Mouse (Mus musculus): ENCODE results near the gene Abca13. TPM values are rescaled to one million over a fixed set of nuclear protein-coding genes. Genes with fewer than 3 reads are reported as not detected.
A peak's percentile ranks its signal among the peaks of the same experiment; 100 is the strongest.
"Not testable (repeated sequence)": the region's sequence is repeated elsewhere in the genome, so short reads cannot be mapped to it uniquely, and the experiment has no call there.

Abca13 gene
- total and polyA plus RNA-seq, 3 experiments, result under 0.01 to 0.03 (median 0.03) TPM

DNA sequence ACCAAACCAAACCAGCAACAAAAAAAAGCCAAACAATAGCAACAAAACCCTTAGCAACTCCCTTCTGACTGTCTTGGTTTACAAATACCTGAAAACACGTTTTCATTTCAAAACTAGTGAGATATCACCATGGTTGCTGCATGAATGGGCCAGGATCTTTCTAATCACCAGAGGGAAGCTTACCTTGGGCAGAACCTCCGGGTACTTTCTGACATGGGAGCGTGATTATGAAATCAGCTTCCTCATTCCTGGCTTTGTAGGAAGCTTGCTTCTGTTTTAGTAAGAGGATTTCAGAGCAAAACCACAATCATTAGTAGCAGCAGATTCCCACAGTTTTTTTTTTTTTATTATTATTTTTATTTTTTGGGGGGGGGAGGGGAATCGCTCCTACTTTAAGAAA is 34.7 kb downstream of the Abca13 start:
- no peak overlapping the region for H3K27ac ChIP-seq (ENCODE audit: insufficient read depth, low read depth)
- H3K4me2 ChIP-seq (ENCODE audit: insufficient read depth, low read depth, poor library complexity, severe bottlenecking), result no peak overlapping the region; the same call in 1 of the 2 replicates
- no peaks in the 10 kb centered on the region for H3K9me3 ChIP-seq (replicated peaks; ENCODE audit: low read length)
- H3K9ac ChIP-seq (ENCODE audit: insufficient read depth, low read depth), result no peak overlapping the region
- dilution Hi-C loops (cut with MboI; ENCODE audit: extremely low pct_ligation_motif_present, extremely low pct_unique_long_range_greater_than_20kb, low sequenced_read_pairs), result no loop called here
- no peaks in the 10 kb centered on the region for H3K36me3 ChIP-seq (replicated peaks in 1 of 2; ENCODE audit: control insufficient read depth in 1 of 2, insufficient read depth in 1 of 2, low read length in 1 of 2)
- H3K4me1 ChIP-seq (ENCODE audit: control insufficient read depth in 1 of 2, insufficient read depth in 2 of 2), result no peaks in the 10 kb centered on the region
- H3K27me3 ChIP-seq (replicated peaks), result peaks cover 48% of the 10 kb centered on the region
- in situ Hi-C loops (cut with MboI; ENCODE audit: low pct_ligation_motif_present, low pct_unique_long_range_greater_than_20kb, low sequenced_read_pairs), result no loop called here
- H3K4me3 ChIP-seq (replicated peaks in 1 of 3; ENCODE audit: low read depth in 2 of 3, low read length in 2 of 3, poor library complexity in 1 of 3), result no peak overlapping the region
- H3K79me2 ChIP-seq (replicated peaks; ENCODE audit: control insufficient read depth, extremely low read depth, insufficient read depth, poor library complexity, severe bottlenecking), result no peaks in the 10 kb centered on the region
- TF ChIP-seq MEF2A (IDR thresholded peaks at IDR 0.05; ENCODE audit: borderline replicate concordance, low read depth, low read length), result no peak
- TF ChIP-seq GABPA (IDR thresholded peaks at IDR 0.05; ENCODE audit: insufficient replicate concordance, low read depth, low read length), result no peak
- TF ChIP-seq ETS1 (conservative IDR thresholded peaks at IDR 0.05; ENCODE audit: low read depth, low read length), result no peak
- TF ChIP-seq PAX5 (IDR thresholded peaks at IDR 0.05; ENCODE audit: low read length), result no peak
- TF ChIP-seq CHD2 (IDR thresholded peaks at IDR 0.05; ENCODE audit: low read length), result no peak
- no peak for TF ChIP-seq BHLHE40 (IDR thresholded peaks at IDR 0.05; ENCODE audit: low read depth, low read length)
- TF ChIP-seq MXI1 (IDR thresholded peaks at IDR 0.05; ENCODE audit: low read depth, low read length), result no peak
- no peak for TF ChIP-seq CTCF (conservative IDR thresholded peaks at IDR 0.05 in 1 of 2, IDR thresholded peaks at IDR 0.05 in 1 of 2; ENCODE audit: low read depth in 2 of 2, low read length in 2 of 2)
- no peak for DNase-seq (ENCODE audit: extremely low read depth)

DNA sequence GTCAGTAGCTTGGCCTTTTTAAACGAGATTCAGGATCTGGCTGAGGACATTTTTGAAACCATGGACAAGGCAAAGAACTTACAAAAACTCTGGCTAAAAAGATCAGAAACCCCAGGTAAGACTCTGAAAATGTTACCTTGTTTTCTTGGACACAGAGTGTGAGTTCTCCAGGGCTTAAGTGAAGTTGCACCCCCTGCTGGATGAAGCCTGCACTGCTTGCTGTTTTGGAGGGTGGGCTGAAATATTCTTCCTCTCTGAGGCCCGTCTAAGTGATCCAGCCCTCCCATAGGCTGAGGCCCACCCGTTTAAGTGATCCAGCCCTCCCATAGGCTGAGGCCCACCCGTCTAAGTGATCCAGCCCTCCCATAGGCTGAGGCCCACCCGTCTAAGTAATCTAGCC is 57.9 kb downstream of the Abca13 start:
- H3K4me2 ChIP-seq (ENCODE audit: insufficient read depth, low read depth, poor library complexity, severe bottlenecking); H3K36me3 ChIP-seq (replicated peaks in 1 of 2; ENCODE audit: control insufficient read depth in 1 of 2, insufficient read depth in 1 of 2, low read length in 1 of 2); dilution Hi-C loops (cut with MboI; ENCODE audit: extremely low pct_ligation_motif_present, extremely low pct_unique_long_range_greater_than_20kb, low sequenced_read_pairs); H3K27me3 ChIP-seq (replicated peaks); H3K4me1 ChIP-seq (ENCODE audit: control insufficient read depth in 1 of 2, insufficient read depth in 2 of 2); H3K27ac ChIP-seq (ENCODE audit: insufficient read depth, low read depth); H3K9me3 ChIP-seq (replicated peaks; ENCODE audit: low read length); H3K79me2 ChIP-seq (replicated peaks; ENCODE audit: control insufficient read depth, extremely low read depth, insufficient read depth, poor library complexity, severe bottlenecking); H3K4me3 ChIP-seq (replicated peaks in 1 of 3; ENCODE audit: low read depth in 2 of 3, low read length in 2 of 3, poor library complexity in 1 of 3); in situ Hi-C loops (cut with MboI; ENCODE audit: low pct_ligation_motif_present, low pct_unique_long_range_greater_than_20kb, low sequenced_read_pairs); H3K9ac ChIP-seq (ENCODE audit: insufficient read depth, low read depth): not testable (repeated sequence)
- TF ChIP-seq CTCF (conservative IDR thresholded peaks at IDR 0.05 in 1 of 2, IDR thresholded peaks at IDR 0.05 in 1 of 2; ENCODE audit: low read depth in 2 of 2, low read length in 2 of 2) (peak; percentile 34 to 63; a peak in 2 of 4 replicates), SMC3 (IDR thresholded peaks at IDR 0.05; ENCODE audit: low read depth, low read length) (peak; percentile 35), RAD21 (IDR thresholded peaks at IDR 0.05; ENCODE audit: low read depth, low read length) (peak; percentile 30)
- DNase-seq (ENCODE audit: extremely low read depth), result peak; percentile 17

DNA sequence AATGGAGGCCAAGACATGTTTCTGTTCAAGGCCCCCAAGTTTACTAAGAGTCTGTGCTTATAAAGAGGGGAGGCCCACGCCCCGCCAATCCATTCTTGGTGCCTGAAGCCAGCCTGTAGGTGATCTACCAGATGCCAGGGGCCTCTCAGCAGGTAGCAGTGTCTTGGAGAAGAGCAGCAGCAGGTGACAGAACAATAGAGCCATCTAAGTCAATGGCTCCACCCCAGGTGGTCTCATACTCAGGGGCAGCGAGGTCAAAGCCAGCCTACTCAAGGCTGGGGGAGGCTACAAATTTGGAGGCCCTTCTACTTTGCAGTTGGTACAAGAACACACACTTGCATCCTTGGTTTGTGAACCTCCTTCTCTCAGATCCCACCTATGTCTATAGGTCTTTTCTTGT is 71.3 kb downstream of the Abca13 start:
- H3K36me3 ChIP-seq (replicated peaks in 1 of 2; ENCODE audit: control insufficient read depth in 1 of 2, insufficient read depth in 1 of 2, low read length in 1 of 2); dilution Hi-C loops (cut with MboI; ENCODE audit: extremely low pct_ligation_motif_present, extremely low pct_unique_long_range_greater_than_20kb, low sequenced_read_pairs); H3K79me2 ChIP-seq (replicated peaks; ENCODE audit: control insufficient read depth, extremely low read depth, insufficient read depth, poor library complexity, severe bottlenecking); H3K4me3 ChIP-seq (replicated peaks in 1 of 3; ENCODE audit: low read depth in 2 of 3, low read length in 2 of 3, poor library complexity in 1 of 3); H3K9me3 ChIP-seq (replicated peaks; ENCODE audit: low read length); H3K27ac ChIP-seq (ENCODE audit: insufficient read depth, low read depth); H3K4me2 ChIP-seq (ENCODE audit: insufficient read depth, low read depth, poor library complexity, severe bottlenecking); in situ Hi-C loops (cut with MboI; ENCODE audit: low pct_ligation_motif_present, low pct_unique_long_range_greater_than_20kb, low sequenced_read_pairs); H3K9ac ChIP-seq (ENCODE audit: insufficient read depth, low read depth); H3K4me1 ChIP-seq (ENCODE audit: control insufficient read depth in 1 of 2, insufficient read depth in 2 of 2); DNase-seq (ENCODE audit: extremely low read depth): not testable (repeated sequence)
- peaks cover 15% of the 10 kb centered on the region for H3K27me3 ChIP-seq (replicated peaks)

All from CH12.LX (cell line).